Mouse (Mus musculus) frontal cortex, adult (tissue): Measurements from ENCODE around the gene Tmem150a.
A peak's percentile ranks its signal among the peaks of the same experiment; 100 is the strongest.

Experiments used
- ATAC-seq: cut with Nextera tagmentation; 2 replicates; pipeline ENCODE4 v1.9.2; 2017; ENCODE audit warnings: mild to moderate bottlenecking, moderate library complexity, mixed read lengths; ENCODE audit not compliant: low TSS enrichment

Tmem150a gene

DNA sequence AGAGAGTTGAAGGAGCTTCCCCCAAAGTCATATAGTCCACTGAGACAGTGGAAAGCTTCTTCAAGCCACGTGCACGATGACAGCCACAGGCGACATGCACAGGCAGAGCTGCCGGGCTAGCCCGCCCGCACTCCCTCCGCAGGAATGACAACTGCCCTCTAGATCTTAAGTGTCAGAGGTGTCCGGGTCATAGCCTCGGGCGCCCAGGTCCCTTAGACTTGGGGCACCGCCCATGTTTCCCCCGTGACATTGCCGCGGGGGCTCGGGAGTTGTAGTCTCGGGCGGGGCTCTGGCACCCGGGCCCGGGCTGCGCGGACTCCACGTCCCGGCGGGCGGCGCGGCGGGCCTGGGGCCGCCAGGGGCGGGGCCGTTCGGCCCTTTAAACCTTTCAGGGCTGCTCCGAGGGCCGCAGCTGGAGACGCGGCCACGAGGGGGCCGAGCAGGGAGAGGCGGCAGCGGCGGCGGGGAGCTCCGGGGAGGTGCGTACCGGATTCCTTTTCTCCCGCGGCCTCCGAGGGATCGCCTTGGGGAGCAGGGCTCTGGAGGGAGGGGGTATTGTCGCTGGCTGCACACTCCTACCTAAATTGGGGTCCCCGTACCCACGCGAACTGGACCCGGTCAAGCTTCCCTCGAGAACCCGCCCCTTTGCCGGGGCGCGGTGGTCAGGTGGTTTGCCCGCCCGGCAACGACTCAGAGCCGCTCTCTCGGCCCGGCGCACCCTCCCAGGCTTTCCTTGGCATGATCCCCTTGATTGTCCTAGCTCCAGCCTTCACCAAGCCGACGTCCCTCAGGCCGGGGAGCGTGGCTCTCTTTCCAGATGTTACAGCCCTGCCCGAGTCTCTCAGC is at the start of gene Tmem150a:
Tmem150a (plus strand) TSS at position 382 of the 846 bp plus-strand sequence.
- peak; percentile 51 for ATAC-seq

DNA sequence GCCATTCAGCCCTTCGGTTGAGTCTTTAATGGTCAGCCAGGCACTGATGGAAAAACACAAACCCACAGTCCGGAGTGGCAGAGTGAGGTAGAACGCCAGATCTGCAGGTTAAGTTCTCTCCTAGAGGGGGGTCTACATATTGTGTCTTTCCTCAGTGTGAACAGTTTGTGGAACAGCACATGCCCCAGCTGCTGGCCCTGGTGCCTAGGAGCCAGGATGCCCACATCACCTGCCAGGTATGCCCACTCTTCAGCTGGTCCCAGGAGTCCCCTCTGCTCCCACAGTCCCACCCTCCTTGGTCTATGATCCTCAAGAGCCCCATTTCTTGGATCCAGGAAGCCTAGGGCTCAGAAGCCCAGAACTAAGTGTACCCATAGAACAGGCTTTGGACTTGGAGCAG is 43.0 kb upstream of the Tmem150a start:
- no peak for ATAC-seq

- ATAC-seq: no peak
Measured at GRCm38 (mm10) chr6:72313124-72313867, 42.0 kb upstream of the Tmem150a start.

DNA sequence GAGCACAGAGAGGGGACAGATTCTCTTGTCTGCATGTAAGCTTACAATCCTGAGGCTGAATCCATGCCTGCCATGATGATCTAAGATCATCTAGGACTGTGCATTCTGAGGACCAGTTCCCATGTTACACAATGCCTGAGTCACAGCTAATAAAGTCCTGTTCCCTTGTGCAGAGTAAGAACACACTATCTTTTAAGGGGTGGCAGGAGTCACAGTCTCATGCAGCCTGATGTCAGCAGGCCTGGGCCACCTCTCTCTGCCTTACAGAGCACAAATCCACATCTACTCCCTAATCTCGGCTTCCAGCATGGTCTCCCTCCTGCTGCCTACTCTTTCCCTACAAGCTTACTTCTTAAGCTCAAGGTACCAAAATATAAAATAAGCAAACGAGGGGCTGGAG is 39.9 kb upstream of the Tmem150a start:
- ATAC-seq: no peak

GRCm38 (mm10) chr6:72316044-72316443 is 39.2 kb upstream of the Tmem150a start:
- ATAC-seq: no peak

DNA sequence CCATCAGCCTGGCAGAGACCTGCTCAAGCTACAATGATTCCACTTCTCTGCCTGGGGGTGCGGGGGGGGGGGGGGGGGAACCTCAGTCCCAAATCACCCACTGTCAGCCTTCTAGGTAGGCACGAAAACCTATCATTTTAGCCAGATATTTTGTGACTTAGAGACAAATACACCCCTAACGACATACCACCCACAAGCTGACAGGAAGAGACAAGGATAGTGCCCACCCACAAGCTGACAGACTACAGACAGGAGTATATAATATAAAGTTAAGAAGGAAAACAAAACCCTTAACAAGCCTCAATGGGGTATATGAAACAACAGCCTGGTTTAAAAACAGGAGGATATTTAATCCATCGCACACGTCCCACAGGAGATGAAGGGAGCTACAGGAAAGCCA is 36.8 kb upstream of the Tmem150a start:
- ATAC-seq: peak; percentile 33; the same call in 1 of the 2 replicates

DNA sequence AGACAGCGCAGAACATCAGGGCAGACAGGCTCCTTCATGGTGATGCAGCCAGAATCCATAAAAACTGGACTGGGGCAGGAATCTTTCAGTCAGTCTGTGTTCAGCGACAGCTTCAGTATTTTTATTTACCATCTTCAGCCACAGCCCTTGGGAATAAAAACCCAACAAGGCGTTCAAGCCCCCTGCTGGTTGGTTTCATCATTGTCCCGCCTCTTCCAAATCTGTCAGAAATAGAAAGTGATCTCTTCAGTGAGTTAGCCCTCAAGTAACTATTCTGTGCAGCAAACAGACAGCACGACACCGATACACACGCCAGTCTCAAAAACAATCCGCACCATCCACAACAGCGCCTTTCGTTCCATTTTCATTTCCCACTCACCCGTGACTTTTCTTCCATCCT is 36.2 kb upstream of the Tmem150a start:
- ATAC-seq: peak; percentile 79

DNA sequence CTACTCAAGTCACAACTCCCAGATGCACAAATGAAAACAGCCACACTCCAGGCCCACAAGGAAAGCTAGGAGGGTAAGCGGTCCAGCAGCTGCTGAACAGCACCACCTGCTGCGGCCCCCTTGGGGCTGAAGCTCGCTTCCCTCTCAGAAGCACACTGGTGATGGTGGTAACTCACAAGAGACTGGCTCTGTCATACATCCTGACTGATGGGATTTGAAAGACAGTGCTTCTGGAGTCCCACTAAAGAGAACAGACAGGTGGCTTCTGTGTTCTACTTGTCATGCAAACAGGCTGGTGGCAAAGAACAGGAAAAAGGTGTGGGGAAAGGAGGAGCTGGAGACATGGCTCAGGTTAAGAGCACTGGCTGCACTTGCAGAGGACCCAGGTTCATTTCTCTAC is 32.3 kb upstream of the Tmem150a start:
- no peak for ATAC-seq

- ATAC-seq: no peak
Measured at GRCm38 (mm10) chr6:72323786-72324508, 31.3 kb upstream of the Tmem150a start.

DNA sequence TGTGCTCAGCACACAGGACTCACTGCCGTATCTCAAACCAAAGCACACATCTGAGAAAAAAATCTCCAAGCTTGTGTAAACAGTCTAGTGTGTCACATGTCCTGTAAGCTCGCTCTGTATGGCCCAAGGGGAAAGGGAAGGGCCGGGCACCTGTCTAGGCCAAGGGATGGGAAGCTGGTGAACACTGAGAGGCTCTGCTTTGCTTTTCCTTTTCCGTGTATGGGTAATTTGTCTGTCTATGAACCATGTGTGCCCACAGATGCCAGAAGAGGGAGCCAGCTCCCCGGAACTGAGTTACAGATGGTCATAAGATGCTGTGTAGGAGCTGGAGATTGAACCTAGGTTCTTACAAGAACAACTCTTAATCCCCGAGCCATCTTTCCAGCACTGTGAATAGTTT is 29.0 kb upstream of the Tmem150a start:
- ATAC-seq: peak; percentile 91

- ATAC-seq: no peak
Measured at GRCm38 (mm10) chr6:72329019-72329418, 26.2 kb upstream of the Tmem150a start.

DNA sequence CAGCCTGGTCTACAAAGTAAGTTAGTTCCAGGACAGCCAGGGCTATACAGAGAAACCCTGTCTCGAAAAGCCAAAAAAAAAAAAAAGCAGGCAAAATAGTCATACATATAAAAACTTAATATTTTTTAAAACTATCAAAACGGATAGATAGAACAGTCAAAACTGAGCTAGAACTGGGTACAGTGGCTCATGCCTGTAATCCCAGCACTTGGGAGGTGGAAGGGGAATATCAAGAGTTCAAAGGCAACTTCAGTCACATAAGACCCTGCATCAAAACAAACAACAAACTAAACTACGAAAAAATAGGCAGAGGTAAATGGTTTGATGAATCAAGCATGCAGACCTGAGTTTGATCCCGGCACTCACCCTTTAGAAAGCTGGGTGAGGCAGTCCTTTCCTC is 25.1 kb upstream of the Tmem150a start:
- ATAC-seq: no peak

- no peak for ATAC-seq
Measured at GRCm38 (mm10) chr6:72333111-72333510, 22.1 kb upstream of the Tmem150a start.

DNA sequence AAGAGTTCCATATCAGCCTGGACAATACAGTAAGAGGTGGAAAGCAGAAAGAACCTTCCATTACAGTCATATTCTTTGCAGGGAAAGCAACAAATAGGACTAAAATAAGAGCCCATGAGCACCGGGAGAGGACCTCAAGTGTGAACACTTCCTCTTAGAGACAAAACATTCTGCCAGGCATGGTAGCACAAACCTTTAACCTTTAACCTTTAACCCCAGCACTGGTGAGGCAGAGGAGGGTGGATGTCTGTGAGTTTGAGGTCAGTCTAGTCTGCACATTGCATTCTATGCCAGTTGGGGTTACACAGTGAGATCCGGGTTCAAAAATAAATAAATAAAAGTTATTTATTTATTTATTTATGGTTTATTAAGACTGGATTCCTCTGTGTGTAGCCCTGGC is 14.8 kb upstream of the Tmem150a start:
- no peak for ATAC-seq

GRCm38 (mm10) chr6:72344396-72345073 is 10.7 kb upstream of the Tmem150a start:
- no peak; the same call in 1 of the 2 replicates for ATAC-seq

DNA sequence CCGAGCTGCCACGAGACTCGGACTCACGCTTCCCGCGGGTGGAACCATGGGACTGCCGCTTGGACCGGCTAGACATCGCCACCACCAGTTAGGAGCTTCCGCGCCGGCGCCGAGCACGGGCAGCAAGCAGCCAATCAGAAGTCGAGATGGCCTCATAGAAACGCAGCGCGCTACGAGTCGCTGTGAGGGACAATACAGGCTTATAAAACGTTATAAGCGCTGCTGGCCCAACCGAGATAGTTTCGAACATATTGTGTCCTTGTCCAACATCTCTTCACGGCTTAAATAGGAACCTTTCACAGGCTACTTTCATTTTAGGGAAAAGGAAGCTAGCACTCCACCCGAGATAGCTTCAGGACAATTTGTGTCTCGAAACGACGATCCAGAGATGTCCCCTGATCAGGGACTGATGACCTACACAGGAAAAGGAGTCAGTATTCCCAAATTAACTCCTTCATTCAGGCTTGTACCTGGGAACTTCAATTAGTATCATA is 10.1 kb upstream of the Tmem150a start, which contains the start of gene Usp39:
Usp39 (minus strand) TSS at position 111 of the 494 bp plus-strand sequence.
- peak; percentile 82 for ATAC-seq

- no peak for ATAC-seq
Measured at GRCm38 (mm10) chr6:72345633-72346032, 9.6 kb upstream of the Tmem150a start.

- ATAC-seq: no peak
Measured at GRCm38 (mm10) chr6:72346261-72346660, 9.0 kb upstream of the Tmem150a start.

- ATAC-seq: peak; percentile 71
Measured at GRCm38 (mm10) chr6:72347166-72347941, 7.9 kb upstream of the Tmem150a start, which contains the start of gene 0610030E20Rik. Gene 0610030E20Rik, plus strand, starts transcription at chr6:72347317.

DNA sequence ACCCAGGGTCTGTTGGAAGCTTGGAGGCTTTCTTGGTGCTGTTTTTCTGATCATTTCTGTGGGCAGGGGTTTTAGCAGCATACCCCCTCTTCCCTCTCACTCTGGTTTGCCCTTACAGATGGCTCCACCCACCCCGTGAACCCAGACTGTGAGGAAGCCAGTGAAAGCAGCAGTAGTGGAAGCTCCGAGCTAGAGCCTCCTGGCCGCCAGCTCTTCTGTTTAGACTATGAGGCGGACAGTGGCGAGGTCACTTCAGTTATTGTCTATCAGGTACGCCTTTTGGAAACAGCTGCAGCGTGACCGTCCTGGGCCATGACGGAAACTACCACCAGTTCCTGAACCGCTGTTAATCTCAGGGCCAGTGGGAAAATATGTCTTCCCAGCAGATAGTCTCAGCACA is 6.8 kb upstream of the Tmem150a start:
- no peak for ATAC-seq

DNA sequence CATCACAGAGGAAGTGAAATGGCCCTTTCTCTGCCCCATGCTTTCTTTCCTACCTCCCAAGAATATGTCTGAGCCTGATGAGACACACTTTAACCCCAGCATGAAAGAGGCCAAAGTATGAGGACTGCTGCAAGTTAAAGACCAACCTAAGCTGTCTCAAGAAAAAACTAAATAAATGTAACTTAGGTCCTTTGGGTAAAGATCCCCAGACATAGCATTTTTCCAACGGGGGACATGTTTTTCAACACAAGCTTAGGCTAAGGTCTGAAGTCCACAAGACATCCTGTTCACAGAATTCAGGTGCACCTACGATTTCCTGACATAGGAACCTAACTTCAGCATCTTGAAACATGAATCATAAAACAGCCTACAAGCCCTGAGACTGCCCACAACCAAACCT is 5.0 kb upstream of the Tmem150a start:
- ATAC-seq: no peak
